Mouse (Mus musculus) bone marrow macrophage, adult 2 months (primary cell): ENCODE results near the gene Stim1.

ENCODE experiments used
- CTCF ChIP-seq: IDR thresholded peaks from 2 replicates; pipeline ENCODE4 v1.5.1; 2012; ENCODE audit warnings: low read depth, mild to moderate bottlenecking, low read length, moderate library complexity
- POLR2A ChIP-seq: IDR thresholded peaks from 2 replicates; pipeline ENCODE4 v1.6.1; 2012; ENCODE audit warnings: mild to moderate bottlenecking, low read depth, low read length, borderline replicate concordance

DNA sequence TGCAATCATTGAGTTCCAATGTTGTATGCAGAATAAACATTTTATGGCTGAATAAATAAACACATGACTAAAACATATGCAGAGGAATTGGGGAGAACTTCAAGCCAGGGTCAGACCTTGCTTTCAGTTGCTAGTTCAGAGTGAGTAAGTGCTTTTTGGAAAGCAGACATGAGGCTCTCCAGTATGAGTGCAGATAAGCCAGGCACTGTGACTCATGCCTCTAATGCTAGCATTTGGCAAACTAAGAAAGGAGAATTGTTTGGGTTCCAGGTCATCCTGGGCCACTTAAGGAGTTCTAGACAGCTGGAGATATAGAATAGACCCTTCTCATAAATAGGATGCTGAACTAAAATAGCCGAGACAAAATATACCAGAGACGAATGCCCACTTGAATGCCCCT is 216.1 kb downstream of the Stim1 start:
- TF ChIP-seq POLR2A (no peak), CTCF (no peak)
